Mouse (Mus musculus): ENCODE measurements around the gene Mum1. TPM values are rescaled to one million over a fixed set of nuclear protein-coding genes. Genes with fewer than 3 reads are reported as not detected.

Gene Mum1
- total RNA-seq (2021): 10 to 100 TPM; 48.9 to 50.4 TPM
- long read RNA-seq, experiment 1, transcript Mum1-201 (14 exons, 2,640 nt): major isoform, 14 of 26 reads
- long read RNA-seq, experiment 1, partial matches to known transcripts: 6 of 26 reads
- long read RNA-seq, experiment 1, other reads (novel, unspliced or antisense): 6 of 26 reads
- long read RNA-seq, experiment 2, transcript Mum1-201 (14 exons, 2,640 nt): major isoform, 22 of 71 reads
- long read RNA-seq, experiment 2, partial matches to known transcripts: 18 of 71 reads
- long read RNA-seq, experiment 2, other reads (novel, unspliced or antisense): 27 of 71 reads

DNA sequence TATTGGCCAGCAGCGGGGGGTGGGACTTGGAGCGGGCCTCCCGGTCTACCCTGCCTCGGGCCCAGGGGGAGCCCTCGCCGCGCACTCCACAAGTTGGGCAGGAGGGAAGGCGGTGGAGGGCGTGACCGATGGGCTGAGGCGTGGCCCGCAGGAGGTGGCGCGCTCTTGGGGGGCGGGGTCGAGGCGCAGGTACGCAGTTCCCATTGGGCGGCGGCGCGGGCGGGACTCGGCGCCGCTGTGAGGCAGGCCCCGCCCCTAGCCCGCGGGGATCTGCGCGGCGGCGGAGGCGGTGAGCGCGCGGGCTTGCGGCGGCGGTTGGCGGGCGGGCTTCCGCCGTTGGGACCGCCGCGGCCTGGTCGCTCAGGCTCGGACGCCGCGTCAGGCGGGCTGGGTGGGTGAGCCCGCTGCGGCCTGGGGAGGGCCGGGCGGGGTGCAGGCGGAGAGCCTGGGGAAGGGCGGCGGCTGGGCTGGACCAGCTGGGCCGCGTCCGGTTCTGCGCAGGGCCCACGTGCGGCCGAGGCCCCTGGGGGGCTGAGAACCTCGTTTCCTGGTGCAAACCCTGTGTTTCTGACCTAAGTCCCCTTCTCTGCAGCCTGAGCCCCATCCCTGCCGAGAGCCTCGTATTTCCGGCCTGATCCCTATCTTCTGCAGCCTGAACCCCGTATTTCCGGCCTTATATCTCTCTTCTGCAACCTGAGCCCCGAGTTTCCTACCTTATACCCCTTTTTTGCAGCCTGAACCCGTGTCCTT lies at the start of gene Mum1:
Gene Mum1 (plus strand): TSS at position 19 of the 750 bp plus-strand sequence.
- DNase-seq (ENCODE audit: low spot score in 2 of 2): peak; percentile 96 to 97

DNA sequence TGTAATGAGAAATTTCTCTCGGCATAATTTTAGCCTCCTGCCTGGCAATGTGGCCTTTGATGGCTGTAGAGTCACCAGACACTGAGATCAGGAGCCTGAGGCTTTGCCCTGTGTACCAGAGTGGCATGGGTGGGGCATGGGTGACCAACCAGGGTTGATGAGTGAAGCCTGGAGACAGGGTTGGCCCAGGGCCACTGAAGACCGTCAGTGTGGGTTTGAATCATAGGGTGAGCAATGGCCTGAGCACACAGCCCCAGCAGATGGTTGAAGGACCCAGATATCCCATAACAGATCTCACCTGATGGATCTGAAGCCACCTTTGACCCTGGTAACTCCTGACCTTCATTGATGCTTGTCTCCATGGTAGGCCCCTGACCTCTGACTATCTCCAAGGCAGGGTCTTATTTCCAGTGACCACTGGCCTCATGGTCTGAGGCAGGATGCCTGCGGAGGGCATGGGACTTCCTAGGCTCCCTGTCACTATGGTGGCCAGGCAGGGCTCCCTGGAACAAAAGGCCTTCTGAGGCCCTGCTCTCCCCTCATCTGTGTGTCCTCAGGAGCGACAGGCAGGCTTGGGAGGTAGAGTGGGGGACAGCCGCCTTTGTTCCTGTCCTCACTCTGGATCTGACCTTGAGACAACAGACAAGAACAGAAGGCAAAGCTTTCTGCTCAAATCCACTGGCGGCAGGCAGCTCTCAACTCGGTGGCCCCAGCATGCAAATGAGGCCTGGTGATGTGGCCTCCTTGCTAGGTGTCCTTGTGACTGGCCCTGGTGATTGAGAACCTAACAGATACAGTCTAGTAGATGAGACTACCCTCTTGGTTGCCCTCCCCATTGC lies 48.6 kb upstream of the Mum1 start:
- no peak for DNase-seq (ENCODE audit: low spot score in 2 of 2)

DNA sequence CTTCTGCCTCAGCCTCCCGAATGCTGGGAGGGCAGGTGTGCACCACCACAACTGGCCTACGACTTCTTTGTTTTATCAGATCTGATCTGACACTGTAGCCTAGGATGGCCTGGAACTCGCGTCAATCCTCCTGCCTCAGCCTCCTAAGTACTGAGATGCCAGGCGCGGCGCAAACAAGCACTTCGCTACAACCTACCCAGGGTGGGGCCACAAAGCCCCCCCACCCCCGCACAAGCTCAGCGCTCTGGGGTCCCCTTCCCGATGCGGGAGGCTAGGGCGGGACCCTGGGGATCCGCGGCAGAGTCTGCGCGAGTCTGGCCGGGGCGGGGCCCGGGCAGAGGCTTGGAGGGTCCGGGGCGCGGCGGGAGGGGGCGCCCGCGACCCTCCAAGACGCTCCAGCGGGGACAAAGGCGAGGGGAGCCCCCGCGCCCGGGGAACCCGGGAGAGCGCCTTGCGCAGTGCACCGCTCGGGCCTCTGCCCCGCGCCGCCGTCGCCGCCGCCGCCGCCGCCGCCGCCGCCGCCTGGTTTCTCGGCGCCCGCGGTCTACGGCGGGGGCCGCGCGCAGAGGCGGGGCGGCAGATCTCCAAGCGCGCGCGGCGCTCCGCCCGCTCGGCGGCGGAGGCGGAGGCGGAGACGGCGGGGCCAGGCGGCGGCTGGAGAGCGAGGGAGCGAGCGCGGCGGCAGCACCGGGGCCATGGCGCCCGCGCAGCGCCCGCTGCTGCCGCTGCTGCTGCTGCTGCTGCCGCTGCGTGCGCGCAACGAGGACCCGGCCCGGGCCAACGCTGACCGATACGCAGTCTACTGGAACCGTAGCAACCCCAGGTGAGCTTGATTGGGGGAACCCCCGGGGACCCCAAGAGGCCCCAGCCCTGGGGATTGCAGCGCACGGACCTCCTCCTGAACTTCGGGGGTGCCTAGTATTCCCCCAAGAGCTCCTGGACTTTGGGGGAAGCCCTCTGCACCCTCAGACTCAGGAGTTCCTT lies 46.9 kb upstream of the Mum1 start, which contains the start of gene Efna2:
Gene Efna2 (plus strand): TSS at position 415 of the 984 bp plus-strand sequence.
- DNase-seq (ENCODE audit: low spot score in 2 of 2): no peak

DNA sequence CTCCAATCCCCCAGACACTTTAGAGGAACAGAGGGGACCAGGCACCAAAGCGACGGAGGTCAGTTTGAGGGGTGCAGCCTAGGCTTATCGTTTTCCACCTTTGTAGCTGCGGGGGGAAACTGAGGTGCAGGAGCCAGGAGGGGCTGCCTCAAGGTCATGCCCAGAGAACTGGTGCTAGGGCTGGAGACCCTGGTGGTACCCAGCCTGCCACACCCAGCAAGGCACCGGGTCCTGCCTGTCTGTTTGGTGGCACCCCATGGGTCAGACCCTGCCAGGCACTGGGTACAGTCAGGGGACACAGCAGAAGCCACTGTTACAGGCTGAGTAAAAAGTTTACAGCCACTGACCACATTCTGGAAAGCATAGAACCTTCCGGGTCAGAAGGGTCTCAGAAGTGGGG lies 45.9 kb upstream of the Mum1 start:
- no peak for DNase-seq (ENCODE audit: low spot score in 2 of 2)

DNA sequence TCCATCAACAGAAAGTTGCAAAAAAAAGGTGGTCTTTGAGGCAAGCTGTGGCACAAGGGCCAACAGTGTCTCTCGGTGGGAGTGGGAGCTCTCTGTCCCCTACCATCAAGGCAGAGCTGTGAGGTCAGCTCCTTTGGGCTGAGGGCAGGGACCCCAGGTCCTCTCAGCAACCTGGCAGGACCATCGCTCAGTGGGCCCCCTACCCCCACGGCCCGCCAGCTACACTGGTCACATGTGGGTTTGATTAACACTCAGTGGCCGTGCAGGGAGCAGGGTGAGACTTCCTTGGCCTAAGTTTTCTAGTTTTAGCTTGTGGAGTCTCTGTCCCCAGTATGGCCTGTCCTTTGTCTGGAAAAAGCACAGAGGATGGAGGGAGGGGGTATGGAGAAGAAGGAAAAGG lies 45.4 kb upstream of the Mum1 start:
- no peak for DNase-seq (ENCODE audit: low spot score in 2 of 2)

DNA sequence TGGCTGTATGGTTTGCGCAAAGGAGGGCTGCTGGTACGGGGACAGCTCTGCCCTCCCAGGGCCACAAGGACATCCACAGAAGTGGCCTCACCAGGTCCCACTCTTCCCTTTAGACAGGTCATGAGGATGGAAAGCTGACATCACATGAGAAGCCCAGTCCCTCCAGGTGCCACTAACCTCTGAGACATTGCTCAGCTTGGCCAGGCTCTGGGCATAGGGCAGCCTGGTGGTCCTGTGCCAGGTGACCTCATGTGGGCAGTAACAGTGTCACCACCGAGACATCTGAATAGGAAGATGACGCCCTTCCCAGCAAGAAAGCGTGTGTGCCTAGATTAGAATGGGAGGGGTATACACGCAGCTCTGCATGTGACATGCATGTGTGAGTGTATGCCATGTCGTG lies 43.7 kb upstream of the Mum1 start:
- no peak for DNase-seq (ENCODE audit: low spot score in 2 of 2)

GRCm38 (mm10) chr10:80186649-80187048 lies 39.6 kb upstream of the Mum1 start:
- no peak for DNase-seq (ENCODE audit: low spot score in 2 of 2)

- no peak for DNase-seq (ENCODE audit: low spot score in 2 of 2)
Observed at GRCm38 (mm10) chr10:80187739-80188138, 38.5 kb upstream of the Mum1 start.

DNA sequence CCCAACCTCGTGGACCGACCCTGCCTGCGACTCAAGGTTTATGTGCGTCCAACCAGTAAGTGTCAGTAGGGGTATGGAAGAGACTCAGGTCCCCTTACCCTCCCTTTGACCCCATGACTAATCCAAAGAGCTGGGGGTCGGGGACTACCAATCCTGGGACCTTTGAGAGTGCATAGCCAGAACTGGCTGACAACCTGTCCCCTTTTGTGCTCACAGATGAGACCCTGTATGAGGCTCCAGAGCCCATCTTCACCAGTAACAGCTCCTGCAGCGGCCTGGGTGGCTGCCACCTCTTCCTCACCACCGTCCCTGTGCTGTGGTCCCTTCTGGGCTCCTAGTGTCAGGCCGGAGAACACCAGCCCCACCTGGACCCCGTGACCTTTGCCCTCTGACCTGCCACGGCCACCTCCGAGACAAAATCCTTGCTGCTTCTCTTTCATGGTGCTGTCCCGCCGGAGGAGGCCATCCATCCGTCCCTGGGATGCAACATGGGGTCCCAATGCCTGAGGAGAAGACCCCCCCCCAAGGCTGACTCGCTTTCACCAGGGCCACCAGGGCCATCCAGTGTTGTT lies 37.7 kb upstream of the Mum1 start:
- no peak for DNase-seq (ENCODE audit: low spot score in 2 of 2)

GRCm38 (mm10) chr10:80189999-80190398 lies 36.2 kb upstream of the Mum1 start:
- DNase-seq (ENCODE audit: low spot score in 2 of 2): no peak

DNA sequence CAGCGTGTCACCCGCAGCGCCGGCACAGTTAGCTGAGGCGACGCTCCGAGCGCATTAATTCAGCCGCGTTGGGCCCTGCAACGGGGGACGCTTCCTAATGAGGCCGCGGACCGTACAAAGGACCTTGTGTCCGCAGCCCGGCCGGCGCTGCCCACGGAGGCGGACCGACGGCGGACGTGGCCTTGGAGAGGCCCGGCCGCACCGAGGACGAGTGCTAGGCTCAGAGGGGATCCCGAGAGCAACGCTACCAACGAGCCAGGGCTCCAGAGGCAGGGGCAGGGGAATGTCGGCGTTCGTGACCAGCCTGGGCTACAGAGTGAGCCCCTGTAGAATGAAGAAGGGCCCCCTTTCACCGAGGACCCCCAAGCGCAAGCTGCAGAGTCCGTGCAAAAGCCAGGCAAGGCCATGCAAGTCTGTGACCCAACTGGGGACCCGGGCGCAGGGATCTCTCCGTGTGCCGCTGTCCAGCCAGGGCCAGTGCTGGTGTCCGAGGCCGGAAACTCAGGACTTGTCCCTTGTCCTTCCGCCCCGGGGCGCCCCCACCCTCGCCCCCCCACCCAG lies 35.7 kb upstream of the Mum1 start:
- no peak for DNase-seq (ENCODE audit: low spot score in 2 of 2)

DNA sequence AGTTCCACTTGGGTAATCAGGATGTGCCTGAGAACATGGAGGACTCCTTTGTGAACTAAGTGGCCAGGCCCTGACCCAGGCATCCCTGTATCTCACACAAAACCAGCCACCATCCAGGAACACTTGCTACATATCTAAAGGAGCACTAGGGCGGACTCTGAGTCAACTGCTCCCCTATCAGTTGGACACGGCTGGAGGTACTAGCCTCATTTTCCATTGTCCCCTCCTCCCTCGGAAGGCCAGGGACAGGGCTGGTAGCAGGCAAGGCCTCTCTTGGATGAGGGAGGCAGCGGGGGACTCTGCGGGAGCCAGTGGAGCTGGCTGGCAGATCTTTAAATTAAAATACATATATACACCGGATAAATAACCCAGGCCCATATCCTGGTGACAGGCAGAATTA lies 32.3 kb upstream of the Mum1 start:
- no peak for DNase-seq (ENCODE audit: low spot score in 2 of 2)

GRCm38 (mm10) chr10:80194441-80194840 lies 31.8 kb upstream of the Mum1 start:
- DNase-seq (ENCODE audit: low spot score in 2 of 2): no peak

DNA sequence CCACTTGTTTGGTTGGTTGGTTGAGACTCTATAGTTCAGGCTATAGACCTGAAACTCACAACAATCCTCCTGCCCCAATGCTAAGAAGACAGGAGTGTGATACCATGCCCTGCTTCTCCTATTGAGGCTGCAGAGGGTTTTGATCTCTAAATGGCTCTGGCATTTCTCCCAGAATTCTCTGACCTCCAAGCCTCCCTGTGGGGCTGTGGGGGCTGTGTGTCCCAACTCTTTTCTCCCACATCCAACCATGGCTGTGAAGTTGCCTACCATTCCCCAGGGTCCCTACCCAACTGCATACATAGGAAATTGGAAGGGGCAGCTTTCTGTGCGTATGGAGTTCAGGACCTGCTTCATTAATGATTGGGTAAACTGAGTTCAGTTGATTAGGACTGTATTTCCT lies 30.1 kb upstream of the Mum1 start:
- DNase-seq (ENCODE audit: low spot score in 2 of 2): no peak

GRCm38 (mm10) chr10:80196778-80197581 lies 29.3 kb upstream of the Mum1 start:
- no peak for DNase-seq (ENCODE audit: low spot score in 2 of 2)

- DNase-seq (ENCODE audit: low spot score in 2 of 2): peak in 1 of 2 experiments; percentile 72
Observed at GRCm38 (mm10) chr10:80199440-80200008, 26.7 kb upstream of the Mum1 start.

GRCm38 (mm10) chr10:80200485-80200884 lies 25.7 kb upstream of the Mum1 start:
- DNase-seq (ENCODE audit: low spot score in 2 of 2): no peak

DNA sequence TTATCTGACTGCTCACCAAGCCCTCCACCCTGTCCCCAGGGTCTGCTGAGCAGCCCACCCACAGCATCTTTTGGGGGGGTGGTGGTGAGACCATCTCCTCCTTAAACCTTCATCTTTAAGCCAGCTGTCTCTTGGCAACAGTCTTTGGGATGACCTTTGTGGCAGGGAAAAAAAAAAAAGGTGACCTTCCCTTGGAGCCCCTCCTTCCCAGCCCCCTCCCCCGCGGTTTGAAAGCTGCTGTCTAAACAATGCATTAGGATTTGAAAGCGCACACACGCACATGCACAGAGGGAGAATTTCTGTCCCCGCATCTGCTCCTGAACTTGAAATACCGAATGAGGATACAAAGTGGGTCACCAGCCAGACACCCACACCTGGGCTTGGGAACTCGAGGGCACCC lies 22.2 kb upstream of the Mum1 start:
- DNase-seq (ENCODE audit: low spot score in 2 of 2): no peak

DNA sequence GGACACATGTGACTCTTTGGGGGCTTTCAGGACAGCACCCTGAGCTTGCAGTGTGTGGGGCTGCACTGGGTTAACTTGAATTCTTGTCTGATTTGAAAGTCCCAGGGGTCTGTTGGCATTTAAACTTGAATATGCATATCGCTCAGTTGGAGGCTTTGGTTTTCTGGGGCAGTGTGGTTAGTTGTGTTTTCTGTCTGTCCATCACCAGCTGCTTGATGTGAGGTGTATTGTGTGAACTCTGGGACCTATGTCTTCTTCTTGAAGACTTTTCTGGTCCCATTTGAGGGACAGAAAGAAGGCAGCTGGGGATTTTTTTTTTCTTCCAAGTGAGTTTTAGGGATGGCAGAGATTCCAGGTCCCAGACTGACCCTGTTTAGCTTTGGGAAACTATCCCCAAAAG lies 19.0 kb upstream of the Mum1 start:
- no peak for DNase-seq (ENCODE audit: low spot score in 2 of 2)
